Mouse (Mus musculus) kidney, adult 2 months (tissue): ENCODE measurements at regions not wholly inside any gene's neighbourhood (a gene's known extent, or its start where the extent isn't known, plus 50 kb on each side); places are given as distances from the start of the nearest gene placed in this dataset.

Experiments
- DNase-seq: peaks from one replicate; pipeline ENCODE4 v3.0.0; 2021
- H3K27ac ChIP-seq: fragments of 200-500 bp; 2 replicates; pipeline ENCODE4 v1.5.1; 2012; ENCODE audit warnings: low read depth, low read length, control low read depth, inconsistent platforms; ENCODE audit not compliant: insufficient read depth
- H3K27me3 ChIP-seq: fragments of 200-500 bp; replicated peaks from 2 replicates; pipeline ENCODE4 v1.6.1; 2012; ENCODE audit warnings: mild to moderate bottlenecking, moderate library complexity, low read length, inconsistent platforms; ENCODE audit not compliant: control insufficient read depth, insufficient read depth
- H3K36me3 ChIP-seq: fragments of 200-500 bp; 2 replicates; pipeline ENCODE4 v1.6.1; 2012; ENCODE audit warnings: mild to moderate bottlenecking, moderate library complexity, low read length, inconsistent platforms; ENCODE audit not compliant: control insufficient read depth, insufficient read depth
- H3K4me1 ChIP-seq: fragments of 200-500 bp; 2 replicates; pipeline ENCODE4 v1.6.1; 2011; ENCODE audit warnings: low read length; ENCODE audit not compliant: control insufficient read depth, insufficient read depth
- H3K4me3 ChIP-seq: fragments of 200-500 bp; 2 replicates; pipeline ENCODE4 v1.5.1; 2011; ENCODE audit warnings: mild to moderate bottlenecking, low read depth, low read length, control low read depth; ENCODE audit not compliant: insufficient read depth
- CTCF ChIP-seq: fragments of 200-500 bp; conservative IDR thresholded peaks from 2 replicates; pipeline ENCODE4 v1.5.1; 2011; ENCODE audit warnings: low read depth, mild to moderate bottlenecking, control low read depth, low read length, moderate library complexity, mixed read lengths; ENCODE audit not compliant: insufficient read depth, insufficient read length
- POLR2A ChIP-seq: fragments of 200-500 bp; IDR thresholded peaks from one replicate; pipeline ENCODE4 v1.6.1; 2011; ENCODE audit warnings: low read depth, low read length, control low read depth
- WGBS: fragments of 180-500 bp; shearing (Covaris S2); methylation state at CpG from one replicate; pipeline ENCODE4 v1.1.7; 2018; 5-methylcytosine and 5-hydroxymethylcytosine counted together

- no peaks in the 10 kb centered on the region for H3K4me1 ChIP-seq
- no peak for DNase-seq
- TF ChIP-seq CTCF (no peak), POLR2A (no peak)
- 76% methylated on average over 10 of the region's 10 CpGs for WGBS
- no peak overlapping the region for H3K27ac ChIP-seq
- no peaks in the 10 kb centered on the region for H3K27me3 ChIP-seq
- H3K36me3 ChIP-seq = no peaks in the 10 kb centered on the region
- no peak overlapping the region for H3K4me3 ChIP-seq
Observed at GRCm38 (mm10) chr6:94889271-94889670, 189.3 kb upstream of the Lrig1 start.

DNA sequence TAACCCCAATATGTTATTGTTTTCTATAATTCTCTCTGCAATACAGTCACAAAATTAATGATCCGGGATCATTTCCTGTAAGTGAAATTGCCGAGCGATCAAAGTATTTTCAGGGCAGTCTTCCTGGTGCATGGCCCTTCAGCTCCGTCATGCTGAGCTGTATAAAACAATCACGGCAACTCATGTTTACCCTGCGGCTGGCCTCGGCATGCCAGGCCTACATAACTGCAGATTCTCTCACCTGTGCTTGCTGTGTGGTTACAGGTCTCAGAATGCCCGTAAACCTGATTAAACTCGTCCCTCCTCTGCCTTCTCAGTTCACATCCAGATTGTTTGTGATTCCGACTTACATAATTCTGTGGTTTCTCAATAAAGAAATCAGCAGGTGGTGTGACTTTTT, 181.2 kb upstream of the Lrig1 start:
- Histone ChIP-seq H3K27me3 (no peaks in the 10 kb centered on the region), H3K4me1 (no peaks in the 10 kb centered on the region), H3K27ac (no peak overlapping the region), H3K4me3 (no peak overlapping the region), H3K36me3 (no peaks in the 10 kb centered on the region)
- DNase-seq = no peak
- TF ChIP-seq CTCF = no peak
- WGBS = 65% methylated on average over 10 of the region's 10 CpGs

- no peak for DNase-seq
- Histone ChIP-seq H3K27me3 (no peaks in the 10 kb centered on the region), H3K36me3 (no peaks in the 10 kb centered on the region), H3K4me1 (no peaks in the 10 kb centered on the region), H3K4me3 (no peak overlapping the region), H3K27ac (no peak overlapping the region)
- TF ChIP-seq POLR2A (no peak), CTCF (no peak)
- 77% methylated on average over 5 of the region's 5 CpGs for WGBS
Observed at GRCm38 (mm10) chr6:94875841-94876240, 175.9 kb upstream of the Lrig1 start.

- H3K27me3 ChIP-seq = no peaks in the 10 kb centered on the region
- no peaks in the 10 kb centered on the region for H3K4me1 ChIP-seq
- DNase-seq = no peak
- 95% methylated on average over 4 of the region's 4 CpGs for WGBS
- no peaks in the 10 kb centered on the region for H3K36me3 ChIP-seq
- TF ChIP-seq POLR2A (no peak), CTCF (no peak)
- no peak overlapping the region for H3K27ac ChIP-seq
- H3K4me3 ChIP-seq = no peak overlapping the region
Observed at GRCm38 (mm10) chr6:94875065-94875464, 175.1 kb upstream of the Lrig1 start.

DNA sequence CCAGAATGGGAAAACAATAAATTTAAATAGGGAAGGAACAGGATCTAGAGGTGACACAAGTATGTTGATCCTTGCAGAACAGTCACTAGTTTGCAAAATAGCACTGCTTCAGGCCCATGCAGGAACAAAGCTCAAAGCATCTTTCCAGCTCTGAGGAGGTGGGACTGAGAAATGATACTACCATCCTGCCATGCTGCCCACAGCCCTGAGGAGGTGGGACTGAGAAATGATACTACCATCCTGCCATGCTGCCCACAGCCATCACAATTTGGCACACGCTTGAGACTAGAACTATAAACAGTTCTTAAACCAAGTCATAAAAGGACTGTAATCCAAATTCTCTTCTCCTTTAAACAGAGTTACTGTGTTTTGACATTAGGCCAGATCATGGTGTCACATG, 174.5 kb upstream of the Lrig1 start:
- no peaks in the 10 kb centered on the region for H3K27me3 ChIP-seq

GRCm38 (mm10) chr6:94867952-94868351, 168.0 kb upstream of the Lrig1 start:
- no peaks in the 10 kb centered on the region; the same call in 1 of the 2 replicates for H3K27me3 ChIP-seq
- no peak overlapping the region for H3K4me3 ChIP-seq
- no peak overlapping the region for H3K27ac ChIP-seq
- no peaks in the 10 kb centered on the region for H3K36me3 ChIP-seq
- TF ChIP-seq POLR2A (no peak), CTCF (no peak)
- no peaks in the 10 kb centered on the region for H3K4me1 ChIP-seq
- DNase-seq = no peak
- WGBS = 60% methylated on average over 3 of the region's 3 CpGs

More for the DNA sequence above, 174.5 kb upstream of the Lrig1 start:
- H3K27ac ChIP-seq = no peak overlapping the region
- H3K4me1 ChIP-seq = no peaks in the 10 kb centered on the region
- DNase-seq = no peak
- TF ChIP-seq POLR2A (no peak), CTCF (no peak)
- no peaks in the 10 kb centered on the region for H3K36me3 ChIP-seq
- H3K4me3 ChIP-seq = no peak overlapping the region
- 76% methylated on average over 1 of the region's 1 CpGs for WGBS

DNA sequence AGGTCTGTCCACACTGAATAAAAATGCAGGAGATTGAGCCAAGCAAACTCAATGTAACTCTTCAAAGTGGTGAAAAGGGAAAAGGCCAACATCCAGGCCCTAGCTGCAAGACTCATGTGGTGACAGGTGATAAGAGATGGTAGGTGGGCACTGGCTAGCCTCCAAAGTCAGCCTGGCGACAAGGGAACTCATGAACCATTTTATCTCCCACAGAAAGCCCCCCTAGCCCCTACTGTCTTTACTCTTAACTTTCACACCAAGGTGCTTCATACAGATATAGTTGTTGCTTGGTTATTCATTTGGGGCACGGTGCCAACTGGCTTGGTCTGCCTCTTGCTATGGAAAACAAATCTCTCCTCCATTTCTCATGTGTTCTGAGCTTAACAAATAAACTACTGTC, 165.5 kb upstream of the Lrig1 start:
- WGBS = 85% methylated on average over 2 of the region's 2 CpGs

DNA sequence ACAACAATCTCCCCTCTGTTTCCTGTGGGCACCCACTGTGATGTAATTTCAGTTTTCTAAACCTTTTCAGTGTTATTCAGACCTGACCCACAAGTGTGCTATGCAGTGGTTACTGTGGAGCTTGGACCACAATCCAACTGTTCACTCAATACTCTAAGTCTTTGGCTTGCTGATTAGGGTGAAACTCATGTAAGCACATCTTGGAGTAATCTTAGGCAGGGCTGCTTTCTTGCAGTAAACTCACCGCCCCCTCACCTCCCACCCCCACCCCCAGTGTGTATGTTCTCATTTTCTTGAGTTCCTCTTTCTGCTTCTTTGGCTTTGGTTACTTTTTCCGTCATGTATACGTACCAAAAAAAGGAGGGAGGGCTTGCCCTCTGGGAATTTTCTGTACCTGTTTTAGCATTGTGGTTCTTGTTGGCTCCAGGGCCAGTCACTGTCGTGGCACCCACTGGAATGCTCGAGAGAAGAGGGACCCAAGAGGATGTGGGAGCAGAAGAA, 158.2 kb upstream of the Lrig1 start:
- no peak overlapping the region for H3K27ac ChIP-seq
- no peak overlapping the region for H3K4me3 ChIP-seq
- 79% methylated on average over 5 of the region's 5 CpGs for WGBS
- no peak for DNase-seq
- no peaks in the 10 kb centered on the region for H3K36me3 ChIP-seq
- no peaks in the 10 kb centered on the region for H3K4me1 ChIP-seq
- TF ChIP-seq CTCF (no peak), POLR2A (no peak)
- no peaks in the 10 kb centered on the region for H3K27me3 ChIP-seq

More for the DNA sequence above, 165.5 kb upstream of the Lrig1 start:
- no peak for TF ChIP-seq POLR2A
- TF ChIP-seq CTCF = no peak
- Histone ChIP-seq H3K4me3 (no peak overlapping the region), H3K4me1 (no peaks in the 10 kb centered on the region), H3K36me3 (no peaks in the 10 kb centered on the region), H3K27ac (no peak overlapping the region), H3K27me3 (no peaks in the 10 kb centered on the region; the same call in 1 of the 2 replicates)
- no peak for DNase-seq
